Mouse (Mus musculus) heart, embryonic 12.5 days (tissue): ENCODE measurements around the gene Arhgap17. TPM values are rescaled to one million over a fixed set of nuclear protein-coding genes. Genes with fewer than 3 reads are reported as not detected.

Source experiments
- ATAC-seq: fragments of 200-750 bp; cut with Nextera tagmentation; 2 replicates; pipeline ENCODE4 v1.8.0; 2017; ENCODE audit warnings: moderate TSS enrichment, moderate library complexity; ENCODE audit not compliant: insufficient number of reproducible peaks, low FRiP score
- H3K27ac ChIP-seq: fragments of 300-500 bp; sonication (generic); 2 replicates; pipeline ENCODE4 v1.5.1; 2016; ENCODE audit warnings: mild to moderate bottlenecking, moderate library complexity; ENCODE audit not compliant: poor library complexity, severe bottlenecking
- H3K27me3 ChIP-seq: fragments of 300-500 bp; sonication (generic); replicated peaks from 2 replicates; pipeline ENCODE4 v1.6.1; 2016; ENCODE audit warnings: mild to moderate bottlenecking, moderate library complexity
- H3K36me3 ChIP-seq: fragments of 300-500 bp; sonication (generic); 2 replicates; pipeline ENCODE4 v1.6.1; 2016; ENCODE audit warnings: mild to moderate bottlenecking, moderate library complexity
- H3K4me1 ChIP-seq: fragments of 300-500 bp; sonication (generic); replicated peaks from 2 replicates; pipeline ENCODE4 v1.6.1; 2016; ENCODE audit warnings: mild to moderate bottlenecking
- H3K4me2 ChIP-seq: fragments of 300-500 bp; sonication (generic); 2 replicates; pipeline ENCODE4 v1.6.1; 2016; ENCODE audit warnings: mild to moderate bottlenecking, moderate library complexity
- H3K4me3 ChIP-seq: fragments of 300-500 bp; sonication (generic); 2 replicates; pipeline ENCODE4 v1.5.1; 2016; ENCODE audit warnings: mild to moderate bottlenecking
- H3K9ac ChIP-seq: fragments of 300-500 bp; sonication (generic); 2 replicates; pipeline ENCODE4 v1.6.1; 2016; ENCODE audit warnings: mild to moderate bottlenecking, moderate library complexity
- H3K9me3 ChIP-seq: fragments of 300-500 bp; sonication (generic); replicated peaks from 2 replicates; pipeline ENCODE4 v1.6.1; 2016; ENCODE audit warnings: mild to moderate bottlenecking, moderate library complexity
- WGBS: fragments of 180-500 bp; shearing (Covaris S2); methylation state at CpG from one replicate; pipeline ENCODE4 v1.1.7; 2016; 5-methylcytosine and 5-hydroxymethylcytosine counted together
- polyA plus RNA-seq: library from polyadenylated mRNA; unstranded; fragments of >200 nt; fragmentation: Nextera tagmentation; extraction: Ambion mirVana; gene quantifications from 2 replicates; pipeline ENCODE4 v1.2.1, GENCODE M21; 2016

The Arhgap17 gene
- polyA plus RNA-seq, 1 experiment from 2014 or later: 23.0 TPM

- 57% methylated on average over 1 of the region's 1 CpGs for WGBS
- no peak overlapping the region for H3K4me3 ChIP-seq
- no peaks in the 10 kb centered on the region for H3K9me3 ChIP-seq
- ATAC-seq: no peak
- H3K27me3 ChIP-seq: no peaks in the 10 kb centered on the region
- H3K36me3 ChIP-seq: no peaks in the 10 kb centered on the region
- H3K4me1 ChIP-seq: peaks cover 56% of the 10 kb centered on the region
- H3K4me2 ChIP-seq: no peak overlapping the region
- peak overlapping the region; percentile 68 for H3K27ac ChIP-seq
- no peak overlapping the region for H3K9ac ChIP-seq
Observed at GRCm38 (mm10) chr7:123336322-123336721, 33.4 kb downstream of the Arhgap17 start.

DNA sequence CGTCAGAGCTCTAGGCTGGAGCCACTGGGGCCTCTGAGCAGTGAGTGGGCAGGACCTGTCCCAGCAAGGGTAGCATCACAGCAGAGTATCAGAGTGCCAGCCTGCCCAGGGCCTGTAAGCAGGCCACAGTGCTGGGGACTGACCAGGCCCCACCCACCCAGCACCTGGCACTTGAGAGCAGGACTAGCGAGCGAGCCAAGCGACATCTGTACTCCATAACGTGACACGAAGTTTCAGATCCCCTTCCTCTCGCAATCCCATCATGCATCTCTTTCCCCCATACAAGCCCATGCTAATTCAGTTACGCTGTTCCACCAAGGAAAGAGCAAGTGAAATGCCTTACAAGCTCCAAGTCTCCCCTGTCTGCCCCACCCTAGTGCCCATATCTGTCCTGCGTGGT, 39.2 kb downstream of the Arhgap17 start:
- Histone ChIP-seq H3K4me1 (peaks cover 35% of the 10 kb centered on the region), H3K4me3 (no peak overlapping the region), H3K27ac (no peak overlapping the region), H3K9me3 (no peaks in the 10 kb centered on the region), H3K36me3 (0 out of 2 replicates have a peak, but pooled peaks cover 4% of the 10 kb centered on the region), H3K9ac (no peak overlapping the region), H3K4me2 (no peak overlapping the region), H3K27me3 (no peaks in the 10 kb centered on the region)
- 85% methylated on average over 9 of the region's 9 CpGs for whole genome bisulfite sequencing
- no peak for ATAC-seq

GRCm38 (mm10) chr7:123327909-123328308, 41.8 kb downstream of the Arhgap17 start:
- H3K9ac ChIP-seq: no peak overlapping the region
- H3K36me3 ChIP-seq: peaks cover 18% of the 10 kb centered on the region
- no peaks in the 10 kb centered on the region for H3K9me3 ChIP-seq
- H3K4me2 ChIP-seq: 0 out of 2 replicates have a peak overlapping the region, but pooled peaks have one; percentile 21
- ATAC-seq: no peak
- H3K4me3 ChIP-seq: no peak overlapping the region
- H3K4me1 ChIP-seq: peaks cover 37% of the 10 kb centered on the region
- H3K27me3 ChIP-seq: no peaks in the 10 kb centered on the region
- H3K27ac ChIP-seq: no peak overlapping the region
- WGBS: 52% methylated on average over 4 of the region's 4 CpGs

DNA sequence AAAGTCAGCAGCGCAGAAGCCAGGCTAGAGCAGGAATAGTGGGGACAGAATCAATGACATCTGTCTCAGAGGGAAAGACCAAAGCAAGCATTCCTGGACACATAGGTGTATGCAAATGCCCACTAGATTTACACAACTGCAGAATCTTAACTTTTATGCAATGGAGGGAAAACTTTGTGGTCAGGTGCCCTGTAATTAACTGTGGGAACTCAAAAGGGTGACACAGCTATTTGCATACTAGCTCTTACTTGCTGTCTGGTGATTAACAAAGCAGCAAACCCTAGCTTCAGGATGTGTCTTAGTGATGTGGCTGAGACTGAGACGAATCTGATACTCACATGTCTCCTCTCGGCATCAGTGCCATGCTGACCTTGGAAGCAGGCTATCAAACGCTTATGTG, 42.8 kb downstream of the Arhgap17 start:
- no peak for ATAC-seq
- Histone ChIP-seq H3K27me3 (no peaks in the 10 kb centered on the region), H3K36me3 (peaks cover 26% of the 10 kb centered on the region), H3K27ac (no peak overlapping the region), H3K9me3 (no peaks in the 10 kb centered on the region), H3K9ac (no peak overlapping the region), H3K4me1 (peaks cover 36% of the 10 kb centered on the region), H3K4me3 (no peak overlapping the region), H3K4me2 (no peak overlapping the region)
- 47% methylated on average over 4 of the region's 4 CpGs for WGBS

GRCm38 (mm10) chr7:123326062-123326461, 43.7 kb downstream of the Arhgap17 start:
- Histone ChIP-seq H3K27ac (no peak overlapping the region), H3K4me1 (peaks cover 36% of the 10 kb centered on the region), H3K4me2 (no peak overlapping the region), H3K9ac (no peak overlapping the region), H3K4me3 (no peak overlapping the region), H3K9me3 (no peaks in the 10 kb centered on the region), H3K27me3 (no peaks in the 10 kb centered on the region), H3K36me3 (peaks cover 34% of the 10 kb centered on the region)
- 70% methylated on average over 5 of the region's 5 CpGs for WGBS
- 0 out of 2 replicates have a peak, but pooled peaks have one; percentile 20 for ATAC-seq

GRCm38 (mm10) chr7:123324105-123324504, 45.6 kb downstream of the Arhgap17 start:
- ATAC-seq: peak; percentile 35; the same call in 1 of the 2 replicates
- 83% methylated on average over 1 of the region's 1 CpGs for WGBS
- H3K9me3 ChIP-seq: no peaks in the 10 kb centered on the region

GRCm38 (mm10) chr7:123323388-123323787, 46.3 kb downstream of the Arhgap17 start:
- no peak overlapping the region for H3K4me3 ChIP-seq
- no peak for ATAC-seq
- peaks cover 57% of the 10 kb centered on the region for H3K36me3 ChIP-seq
- peaks cover 32% of the 10 kb centered on the region for H3K4me1 ChIP-seq
- H3K4me2 ChIP-seq: no peak overlapping the region
- WGBS: 79% methylated on average over 2 of the region's 2 CpGs
- H3K27ac ChIP-seq: peak overlapping the region; percentile 30; the same call in 1 of the 2 replicates
- no peaks in the 10 kb centered on the region for H3K9me3 ChIP-seq
- no peaks in the 10 kb centered on the region for H3K27me3 ChIP-seq
- H3K9ac ChIP-seq: no peak overlapping the region

More at GRCm38 (mm10) chr7:123324105-123324504, 45.6 kb downstream of the Arhgap17 start:
- peaks cover 50% of the 10 kb centered on the region for H3K36me3 ChIP-seq
- no peak overlapping the region for H3K9ac ChIP-seq
- no peak overlapping the region for H3K4me3 ChIP-seq
- peaks cover 36% of the 10 kb centered on the region for H3K4me1 ChIP-seq
- no peaks in the 10 kb centered on the region for H3K27me3 ChIP-seq
- no peak overlapping the region for H3K4me2 ChIP-seq
- no peak overlapping the region for H3K27ac ChIP-seq

DNA sequence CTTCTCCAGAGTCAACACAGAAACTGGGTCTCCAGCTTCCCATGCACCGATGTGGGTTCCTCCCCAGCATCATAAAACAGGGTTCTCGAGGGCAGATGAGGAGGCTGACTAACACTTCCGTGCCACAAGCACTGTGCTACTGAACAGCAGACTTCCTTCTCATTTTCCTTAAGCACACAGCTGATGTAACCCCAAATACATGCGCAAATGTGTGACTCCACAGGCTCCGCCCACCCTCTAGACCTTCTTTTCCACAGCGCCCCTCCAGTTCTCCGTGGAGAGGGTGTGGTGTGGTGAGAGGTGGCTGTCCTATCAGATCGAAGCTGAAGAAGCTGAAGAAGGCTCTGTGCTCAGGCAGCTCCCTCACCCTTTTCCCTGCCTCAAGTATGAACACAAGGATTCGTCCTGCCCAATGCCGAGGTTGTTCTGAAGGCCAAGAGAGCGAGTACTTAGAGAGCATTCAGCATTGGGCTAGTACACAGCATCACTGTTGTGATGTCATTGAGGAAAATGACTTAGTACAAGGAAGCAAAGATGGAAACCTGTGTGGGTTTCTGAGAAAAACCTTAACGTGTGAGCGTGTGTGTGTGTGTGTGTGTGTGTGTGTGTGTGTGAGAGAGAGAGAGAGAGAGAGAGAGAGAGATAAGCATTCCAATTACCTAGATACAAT, 47.1 kb downstream of the Arhgap17 start:
- no peak for ATAC-seq
- Histone ChIP-seq H3K36me3 (peaks cover 63% of the 10 kb centered on the region), H3K27ac (no peak overlapping the region), H3K9ac (no peak overlapping the region), H3K27me3 (no peaks in the 10 kb centered on the region), H3K4me3 (no peak overlapping the region), H3K4me2 (no peak overlapping the region), H3K9me3 (no peaks in the 10 kb centered on the region), H3K4me1 (peaks cover 24% of the 10 kb centered on the region)
- WGBS: 81% methylated on average over 13 of the region's 13 CpGs

- ATAC-seq: no peak
- Histone ChIP-seq H3K9me3 (no peaks in the 10 kb centered on the region), H3K4me2 (no peak overlapping the region), H3K36me3 (peaks cover 80% of the 10 kb centered on the region), H3K9ac (no peak overlapping the region), H3K4me1 (no peaks in the 10 kb centered on the region), H3K27ac (no peak overlapping the region), H3K4me3 (no peak overlapping the region), H3K27me3 (no peaks in the 10 kb centered on the region)
- WGBS: 78% methylated on average over 3 of the region's 3 CpGs
Observed at GRCm38 (mm10) chr7:123312738-123313137, 57.0 kb downstream of the Arhgap17 start.

DNA sequence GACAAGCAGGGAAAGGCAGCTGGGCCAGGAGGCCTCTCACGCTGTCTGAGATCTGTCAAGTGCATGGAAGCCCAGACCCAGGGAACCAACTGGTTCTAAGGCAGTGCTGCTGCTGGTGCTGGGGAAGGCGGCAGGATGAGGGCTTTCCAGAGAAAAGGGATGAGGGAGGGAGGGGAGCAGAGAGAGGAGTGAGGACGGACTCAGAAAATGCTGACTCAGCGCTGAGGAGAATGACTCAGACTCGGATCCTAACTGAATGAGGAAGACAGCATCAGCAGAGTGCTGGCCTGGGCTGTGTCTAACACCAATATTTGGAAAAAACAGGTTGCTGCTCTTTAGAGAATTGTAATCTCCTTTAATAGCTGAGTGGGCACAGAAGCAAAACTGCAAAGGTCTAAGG, 57.9 kb downstream of the Arhgap17 start:
- WGBS: 61% methylated on average over 5 of the region's 5 CpGs
- H3K36me3 ChIP-seq: peaks cover 86% of the 10 kb centered on the region

DNA sequence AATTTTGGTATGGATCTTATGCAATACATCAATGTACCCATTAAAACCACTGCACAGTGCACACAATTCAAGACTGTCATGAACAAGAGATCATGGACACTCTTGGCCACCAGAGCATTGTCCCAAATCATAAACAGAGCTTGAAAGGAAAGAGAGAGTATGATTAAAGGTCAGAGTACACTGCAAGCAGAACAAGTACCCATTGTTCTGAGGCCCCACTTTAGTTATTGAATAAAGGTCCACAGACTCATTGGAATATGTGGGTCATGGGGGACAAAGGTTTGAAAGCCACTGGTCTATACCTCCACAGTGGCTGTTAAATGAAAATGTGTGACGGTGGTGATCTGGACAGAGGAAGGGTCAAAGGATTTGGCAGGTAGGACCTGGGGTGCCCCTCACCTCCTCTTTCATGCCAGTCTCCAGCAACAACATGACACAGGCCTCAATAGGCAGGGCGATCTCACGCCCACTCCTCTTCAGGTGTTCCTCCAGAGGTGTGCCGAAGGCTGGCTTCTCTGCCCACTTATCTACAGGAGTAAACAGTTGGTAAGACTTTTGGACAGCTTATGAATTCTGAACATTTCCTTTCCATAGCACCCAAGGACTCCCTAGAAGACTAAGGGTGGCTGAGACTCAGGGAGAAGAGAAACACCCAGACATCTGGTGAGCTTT, 61.7 kb downstream of the Arhgap17 start:
- Histone ChIP-seq H3K4me3 (no peak overlapping the region), H3K4me1 (no peaks in the 10 kb centered on the region), H3K4me2 (no peak overlapping the region), H3K36me3 (peaks cover 93% of the 10 kb centered on the region), H3K9me3 (no peaks in the 10 kb centered on the region), H3K27me3 (no peaks in the 10 kb centered on the region), H3K9ac (no peak overlapping the region), H3K27ac (no peak overlapping the region)
- no peak for ATAC-seq
- 91% methylated on average over 4 of the region's 4 CpGs for WGBS

More for the DNA sequence above, 57.9 kb downstream of the Arhgap17 start:
- no peak for ATAC-seq
- H3K27me3 ChIP-seq: no peaks in the 10 kb centered on the region
- no peak overlapping the region for H3K4me3 ChIP-seq
- H3K9me3 ChIP-seq: no peaks in the 10 kb centered on the region
- no peak overlapping the region for H3K4me2 ChIP-seq
- no peaks in the 10 kb centered on the region for H3K4me1 ChIP-seq
- H3K9ac ChIP-seq: no peak overlapping the region
- H3K27ac ChIP-seq: no peak overlapping the region
